Mouse (Mus musculus): Measurements from ENCODE around the gene Zbtb24. TPM values are rescaled to one million over a fixed set of nuclear protein-coding genes. Genes with fewer than 3 reads are reported as not detected.

Zbtb24 gene
- total and polyA plus RNA-seq, 2 experiments from 2014 or later, result 15.5 to 17.2 TPM

- peak overlapping the region; percentile 76; the same call in 1 of the 2 replicates for H3K4me3 ChIP-seq (ENCODE audit: low read depth, low read length)
- ATAC-seq (ENCODE audit: low FRiP score) (no peak), DNase-seq (ENCODE audit: low spot score) (no peak)
- 0 out of 2 replicates have a peak overlapping the region, but pooled peaks have one; percentile 81 for H3K9ac ChIP-seq (replicated peaks; ENCODE audit: low read length, poor library complexity, severe bottlenecking)
- TF ChIP-seq CTCF (IDR thresholded peaks at IDR 0.05), result no peak
- peak overlapping the region; percentile 92 for H3K4me2 ChIP-seq (ENCODE audit: low read depth, low read length, poor library complexity, severe bottlenecking)
- H3K27ac ChIP-seq (ENCODE audit: low read depth, low read length), result no peak overlapping the region
- WGBS, result 43% methylated on average over 7 of the region's 7 CpGs
- no peaks in the 10 kb centered on the region; the same call in none of the 2 replicates for H3K4me1 ChIP-seq (ENCODE audit: insufficient read depth, low read length)
- H3K36me3 ChIP-seq (ENCODE audit: insufficient read depth, low read length), result peaks cover 17% of the 10 kb centered on the region; the same call in 1 of the 2 replicates
- H3K9me3 ChIP-seq (ENCODE audit: low read length), result no peaks in the 10 kb centered on the region
- no peaks in the 10 kb centered on the region for H3K27me3 ChIP-seq (ENCODE audit: insufficient read depth, low read length)
These were observed 38.7 kb downstream of the Zbtb24 start for GRCm38 (mm10) chr10:41488877-41489276.

GRCm38 (mm10) chr10:41489294-41489693 lies 39.1 kb downstream of the Zbtb24 start:
- no peaks in the 10 kb centered on the region; the same call in none of the 2 replicates for H3K4me1 ChIP-seq (ENCODE audit: insufficient read depth, low read length)
- peaks cover 13% of the 10 kb centered on the region; the same call in 1 of the 2 replicates for H3K36me3 ChIP-seq (ENCODE audit: insufficient read depth, low read length)
- H3K27me3 ChIP-seq (ENCODE audit: insufficient read depth, low read length), result no peaks in the 10 kb centered on the region
- no peak for DNase-seq (ENCODE audit: low spot score)
- H3K4me3 ChIP-seq (ENCODE audit: low read depth, low read length), result peak overlapping the region; percentile 76
- peak overlapping the region; percentile 92 for H3K4me2 ChIP-seq (ENCODE audit: low read depth, low read length, poor library complexity, severe bottlenecking)
- H3K27ac ChIP-seq (ENCODE audit: low read depth, low read length), result no peak overlapping the region
- peak overlapping the region; percentile 81 for H3K9ac ChIP-seq (replicated peaks; ENCODE audit: low read length, poor library complexity, severe bottlenecking)
- 41% methylated on average over 8 of the region's 8 CpGs for WGBS
- peak; percentile 3; the same call in 1 of the 2 replicates for TF ChIP-seq CTCF (IDR thresholded peaks at IDR 0.05)
- no peaks in the 10 kb centered on the region for H3K9me3 ChIP-seq (ENCODE audit: low read length)
- no peak; the same call in 1 of the 2 replicates for ATAC-seq (ENCODE audit: low FRiP score)

GRCm38 (mm10) chr10:41489708-41490517 lies 39.7 kb downstream of the Zbtb24 start, which contains the start of the genes Smpd2 and Ppil6:
Smpd2 (minus strand) TSS chr10:41490369.
Ppil6 (plus strand) TSS chr10:41490439.
- H3K9me3 ChIP-seq (ENCODE audit: low read length), result no peaks in the 10 kb centered on the region
- no peaks in the 10 kb centered on the region for H3K27me3 ChIP-seq (ENCODE audit: insufficient read depth, low read length)
- ATAC-seq (ENCODE audit: low FRiP score) (peak; percentile 92), DNase-seq (ENCODE audit: low spot score) (peak; percentile 95)
- peak within 1 kb of the TSS; percentile 81 for H3K9ac ChIP-seq (replicated peaks; ENCODE audit: low read length, poor library complexity, severe bottlenecking)
- 1% methylated on average over 50 of the region's 50 CpGs for WGBS
- H3K4me2 ChIP-seq (ENCODE audit: low read depth, low read length, poor library complexity, severe bottlenecking), result peak within 1 kb of the TSS; percentile 92
- peaks cover 12% of the 10 kb centered on the region; the same call in 1 of the 2 replicates for H3K36me3 ChIP-seq (ENCODE audit: insufficient read depth, low read length)
- no peaks in the 10 kb centered on the region; the same call in none of the 2 replicates for H3K4me1 ChIP-seq (ENCODE audit: insufficient read depth, low read length)
- peak; percentile 9; the same call in 1 of the 2 replicates for TF ChIP-seq CTCF (IDR thresholded peaks at IDR 0.05)
- H3K4me3 ChIP-seq (ENCODE audit: low read depth, low read length), result peak within 1 kb of the TSS; percentile 76
- peak within 1 kb of the TSS; percentile 51; the same call in 1 of the 2 replicates for H3K27ac ChIP-seq (ENCODE audit: low read depth, low read length)

- peak overlapping the region; percentile 92 for H3K4me2 ChIP-seq (ENCODE audit: low read depth, low read length, poor library complexity, severe bottlenecking)
- no peaks in the 10 kb centered on the region for H3K9me3 ChIP-seq (ENCODE audit: low read length)
- peak overlapping the region; percentile 81 for H3K9ac ChIP-seq (replicated peaks; ENCODE audit: low read length, poor library complexity, severe bottlenecking)
- no peak for TF ChIP-seq CTCF (IDR thresholded peaks at IDR 0.05)
- ATAC-seq (ENCODE audit: low FRiP score) (peak; percentile 29), DNase-seq (ENCODE audit: low spot score) (no peak)
- peaks cover 11% of the 10 kb centered on the region; the same call in 1 of the 2 replicates for H3K36me3 ChIP-seq (ENCODE audit: insufficient read depth, low read length)
- no peak overlapping the region; the same call in 1 of the 2 replicates for H3K27ac ChIP-seq (ENCODE audit: low read depth, low read length)
- H3K27me3 ChIP-seq (ENCODE audit: insufficient read depth, low read length), result no peaks in the 10 kb centered on the region
- peak overlapping the region; percentile 76 for H3K4me3 ChIP-seq (ENCODE audit: low read depth, low read length)
- H3K4me1 ChIP-seq (ENCODE audit: insufficient read depth, low read length), result no peaks in the 10 kb centered on the region; the same call in none of the 2 replicates
- under 1% methylated on average over 29 of the region's 29 CpGs for WGBS
These were observed 40.3 kb downstream of the Zbtb24 start for GRCm38 (mm10) chr10:41490518-41490873.

GRCm38 (mm10) chr10:41491111-41491510 lies 40.9 kb downstream of the Zbtb24 start:
- H3K4me1 ChIP-seq (ENCODE audit: insufficient read depth, low read length), result no peaks in the 10 kb centered on the region; the same call in none of the 2 replicates
- no peak for DNase-seq (ENCODE audit: low spot score)
- no peak overlapping the region for H3K27ac ChIP-seq (ENCODE audit: low read depth, low read length)
- 38% methylated on average over 4 of the region's 4 CpGs for WGBS
- no peaks in the 10 kb centered on the region for H3K9me3 ChIP-seq (ENCODE audit: low read length)
- TF ChIP-seq CTCF (IDR thresholded peaks at IDR 0.05), result no peak
- H3K4me3 ChIP-seq (ENCODE audit: low read depth, low read length), result peak overlapping the region; percentile 76
- no peaks in the 10 kb centered on the region for H3K27me3 ChIP-seq (ENCODE audit: insufficient read depth, low read length)
- 0 out of 2 replicates have a peak, but pooled peaks cover 6% of the 10 kb centered on the region for H3K36me3 ChIP-seq (ENCODE audit: insufficient read depth, low read length)
- H3K9ac ChIP-seq (replicated peaks; ENCODE audit: low read length, poor library complexity, severe bottlenecking), result no peak overlapping the region
- H3K4me2 ChIP-seq (ENCODE audit: low read depth, low read length, poor library complexity, severe bottlenecking), result peak overlapping the region; percentile 92
- ATAC-seq (ENCODE audit: low FRiP score), result no peak
